Mouse (Mus musculus): ENCODE data around the gene Ggn. TPM values are rescaled to one million over a fixed set of nuclear protein-coding genes. Genes with fewer than 3 reads are reported as not detected.
"Not testable (repeated sequence)": the region's sequence is repeated elsewhere in the genome, so short reads cannot be mapped to it uniquely, and the experiment has no call there.

Gene Ggn
- total and polyA plus RNA-seq, 3 experiments: 0.13 to 1.0 (median 0.30) TPM

DNA sequence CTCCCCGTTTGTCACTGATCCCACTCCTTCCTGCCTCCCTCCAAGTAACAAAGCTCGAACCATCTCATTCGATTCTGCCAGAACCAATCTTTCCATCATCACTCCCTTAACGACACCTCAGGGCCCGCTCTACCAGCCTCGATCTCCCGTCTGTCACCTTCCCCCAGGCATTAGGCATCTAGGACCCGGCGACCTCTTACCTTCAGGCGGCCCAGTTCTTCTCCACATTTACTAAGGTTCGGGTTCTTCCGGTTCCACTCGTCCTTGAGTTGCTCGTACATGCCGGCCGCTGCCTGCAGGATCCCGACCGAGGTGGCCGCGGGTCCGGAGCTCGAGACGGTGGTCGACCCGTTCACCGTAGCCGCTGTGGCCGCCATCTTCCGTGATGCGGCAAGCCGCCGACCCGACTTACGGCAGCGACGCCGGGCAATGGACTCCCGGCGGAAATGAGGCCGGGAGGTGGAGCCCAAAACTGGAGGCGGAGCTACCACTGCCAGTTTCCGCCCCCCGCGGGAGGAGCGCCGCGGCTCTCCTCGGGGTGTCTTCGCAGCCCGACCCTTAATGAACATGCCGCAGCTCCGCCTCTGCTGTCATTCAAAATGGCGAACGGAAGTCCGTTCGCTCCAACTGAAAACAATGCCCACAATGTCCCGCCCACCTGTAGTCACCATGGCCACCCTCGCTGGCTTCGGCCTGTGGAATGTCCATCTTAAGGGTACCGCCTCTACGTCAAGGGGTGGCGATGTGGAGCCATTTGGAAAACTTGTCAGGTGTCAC lies 10.3 kb downstream of the Ggn start, which contains the start of gene Psmd8 (continued):
- TF ChIP-seq IRF4 (IDR thresholded peaks at IDR 0.05; ENCODE audit: low read depth, low read length) (peak; percentile 68; the same call in 1 of the 2 replicates), UBTF (IDR thresholded peaks at IDR 0.05; ENCODE audit: low read depth, low read length) (peak; percentile 77; the same call in 1 of the 2 replicates)

DNA sequence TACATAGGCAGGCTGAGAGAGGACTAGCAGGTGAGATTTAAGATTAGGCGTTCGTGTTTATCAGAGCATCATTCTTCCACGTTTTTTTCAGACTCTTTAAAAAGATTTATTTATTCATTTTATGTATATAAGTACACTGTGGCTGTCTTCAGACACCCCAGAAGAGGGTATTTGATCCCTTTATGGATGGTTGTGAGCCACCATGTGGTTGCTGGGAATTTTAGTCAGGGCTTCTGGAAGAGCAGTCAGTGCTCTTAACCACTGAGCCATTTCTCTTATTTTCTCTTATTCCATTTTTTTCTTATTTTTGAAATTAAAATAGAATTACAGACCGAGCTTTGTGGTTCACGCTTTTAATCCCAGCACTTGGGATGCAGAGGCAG lies 10.8 kb downstream of the Ggn start:
- TF ChIP-seq RAD21 (IDR thresholded peaks at IDR 0.05; ENCODE audit: low read depth, low read length) (no peak), ZC3H11A (IDR thresholded peaks at IDR 0.05; ENCODE audit: low read depth, low read length) (no peak)
- Histone ChIP-seq H3K4me2 (ENCODE audit: insufficient read depth, low read depth, poor library complexity, severe bottlenecking) (peak overlapping the region; percentile 45), H3K79me2 (replicated peaks; ENCODE audit: control insufficient read depth, extremely low read depth, insufficient read depth, poor library complexity, severe bottlenecking) (peaks cover 37% of the 10 kb centered on the region), H3K9me3 (replicated peaks; ENCODE audit: low read length) (no peaks in the 10 kb centered on the region), H3K36me3 (replicated peaks in 1 of 2; ENCODE audit: control insufficient read depth in 1 of 2, insufficient read depth in 1 of 2, low read length in 1 of 2) (peaks cover 19 to 30% of the 10 kb centered on the region in 2 experiments), H3K9ac (ENCODE audit: insufficient read depth, low read depth) (no peak overlapping the region), H3K27ac (ENCODE audit: insufficient read depth, low read depth) (no peak overlapping the region), H3K27me3 (replicated peaks) (no peaks in the 10 kb centered on the region), H3K4me3 (replicated peaks in 1 of 3; ENCODE audit: low read depth in 2 of 3, low read length in 2 of 3, poor library complexity in 1 of 3) (peak overlapping the region in 2 of 3 experiments; percentile 48 to 90), H3K4me1 (ENCODE audit: control insufficient read depth in 1 of 2, insufficient read depth in 2 of 2) (peaks cover 4 to 14% of the 10 kb centered on the region in 2 experiments; a peak in 3 of 4 replicates)
- in situ Hi-C loops (cut with MboI; ENCODE audit: low pct_ligation_motif_present, low pct_unique_long_range_greater_than_20kb, low sequenced_read_pairs) (no loop called here), dilution Hi-C loops (cut with MboI; ENCODE audit: extremely low pct_ligation_motif_present, extremely low pct_unique_long_range_greater_than_20kb, low sequenced_read_pairs) (no loop called here)
- DNase-seq (ENCODE audit: extremely low read depth): no peak

DNA sequence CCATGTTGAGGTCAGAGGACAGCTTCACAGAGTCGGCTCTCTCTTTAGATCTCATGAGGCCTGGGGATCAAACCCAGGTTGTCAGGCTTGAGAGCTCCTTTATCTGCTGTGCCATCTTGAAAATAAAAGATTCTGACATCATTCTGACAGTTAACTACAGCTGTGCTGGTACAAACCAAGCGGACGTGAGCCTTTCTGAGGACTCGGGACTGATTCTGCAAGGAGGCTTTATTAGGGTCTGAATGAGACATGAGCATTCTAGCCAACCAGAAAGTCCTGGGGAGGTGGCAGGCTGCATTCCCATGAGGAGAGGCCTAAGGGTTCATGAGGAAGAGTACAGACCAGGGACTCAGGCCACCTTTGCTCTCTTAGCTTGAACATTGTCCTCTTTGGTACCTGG lies 11.3 kb downstream of the Ggn start:
- H3K4me3 ChIP-seq (replicated peaks in 1 of 3; ENCODE audit: low read depth in 2 of 3, low read length in 2 of 3, poor library complexity in 1 of 3); dilution Hi-C loops (cut with MboI; ENCODE audit: extremely low pct_ligation_motif_present, extremely low pct_unique_long_range_greater_than_20kb, low sequenced_read_pairs); in situ Hi-C loops (cut with MboI; ENCODE audit: low pct_ligation_motif_present, low pct_unique_long_range_greater_than_20kb, low sequenced_read_pairs); H3K9me3 ChIP-seq (replicated peaks; ENCODE audit: low read length); H3K9ac ChIP-seq (ENCODE audit: insufficient read depth, low read depth); DNase-seq (ENCODE audit: extremely low read depth); H3K27me3 ChIP-seq (replicated peaks); H3K27ac ChIP-seq (ENCODE audit: insufficient read depth, low read depth); H3K4me2 ChIP-seq (ENCODE audit: insufficient read depth, low read depth, poor library complexity, severe bottlenecking): not testable (repeated sequence)
- H3K36me3 ChIP-seq (replicated peaks in 1 of 2; ENCODE audit: control insufficient read depth in 1 of 2, insufficient read depth in 1 of 2, low read length in 1 of 2): peaks cover 14 to 25% of the 10 kb centered on the region in 2 experiments
- peaks cover 37% of the 10 kb centered on the region for H3K79me2 ChIP-seq (replicated peaks; ENCODE audit: control insufficient read depth, extremely low read depth, insufficient read depth, poor library complexity, severe bottlenecking)
- peaks cover 4 to 14% of the 10 kb centered on the region in 2 experiments; a peak in 3 of 4 replicates for H3K4me1 ChIP-seq (ENCODE audit: control insufficient read depth in 1 of 2, insufficient read depth in 2 of 2)

DNA sequence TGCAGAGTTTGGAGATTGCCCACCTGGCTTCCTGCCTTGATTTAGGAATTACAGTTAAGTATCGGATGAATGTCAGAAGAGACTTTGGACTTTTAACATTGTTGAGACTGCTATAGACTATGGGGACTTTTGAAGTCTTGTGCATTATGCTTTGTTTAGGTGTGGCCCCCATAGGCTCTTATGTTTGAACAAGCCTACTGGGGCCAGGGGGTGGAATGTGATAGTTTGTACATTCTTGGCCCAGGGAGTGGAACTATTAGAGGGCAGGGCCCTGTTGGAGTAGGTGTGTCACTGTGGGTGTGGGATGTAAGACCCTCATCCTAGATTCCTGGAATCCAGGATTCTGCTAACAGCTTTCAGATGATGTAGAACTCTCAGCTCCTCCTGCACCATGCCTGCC lies 24.2 kb downstream of the Ggn start:
- H3K4me3 ChIP-seq (replicated peaks in 1 of 3; ENCODE audit: low read depth in 2 of 3, low read length in 2 of 3, poor library complexity in 1 of 3); in situ Hi-C loops (cut with MboI; ENCODE audit: low pct_ligation_motif_present, low pct_unique_long_range_greater_than_20kb, low sequenced_read_pairs); H3K27me3 ChIP-seq (replicated peaks); H3K4me1 ChIP-seq (ENCODE audit: control insufficient read depth in 1 of 2, insufficient read depth in 2 of 2); H3K4me2 ChIP-seq (ENCODE audit: insufficient read depth, low read depth, poor library complexity, severe bottlenecking); H3K27ac ChIP-seq (ENCODE audit: insufficient read depth, low read depth); H3K9me3 ChIP-seq (replicated peaks; ENCODE audit: low read length); DNase-seq (ENCODE audit: extremely low read depth); H3K9ac ChIP-seq (ENCODE audit: insufficient read depth, low read depth); H3K79me2 ChIP-seq (replicated peaks; ENCODE audit: control insufficient read depth, extremely low read depth, insufficient read depth, poor library complexity, severe bottlenecking); dilution Hi-C loops (cut with MboI; ENCODE audit: extremely low pct_ligation_motif_present, extremely low pct_unique_long_range_greater_than_20kb, low sequenced_read_pairs); H3K36me3 ChIP-seq (replicated peaks in 1 of 2; ENCODE audit: control insufficient read depth in 1 of 2, insufficient read depth in 1 of 2, low read length in 1 of 2): not testable (repeated sequence)
